Mouse (Mus musculus): ENCODE measurements around the gene Hoxc11. TPM values are rescaled to one million over a fixed set of nuclear protein-coding genes. Genes with fewer than 3 reads are reported as not detected.
A peak's percentile ranks its signal among the peaks of the same experiment; 100 is the strongest.

Hoxc11 gene
- total and polyA plus RNA-seq, 3 experiments = not detected

- no peak overlapping the region for H3K4me2 ChIP-seq (ENCODE audit: insufficient read depth, low read depth, poor library complexity, severe bottlenecking)
- peaks cover 90% of the 10 kb centered on the region for H3K27me3 ChIP-seq (replicated peaks)
- H3K4me1 ChIP-seq (ENCODE audit: control insufficient read depth in 1 of 2, insufficient read depth in 2 of 2) = no peaks in the 10 kb centered on the region
- in situ Hi-C loops (cut with MboI; ENCODE audit: low pct_ligation_motif_present, low pct_unique_long_range_greater_than_20kb, low sequenced_read_pairs) (no loop called here), dilution Hi-C loops (cut with MboI; ENCODE audit: extremely low pct_ligation_motif_present, extremely low pct_unique_long_range_greater_than_20kb, low sequenced_read_pairs) (no loop called here)
- H3K79me2 ChIP-seq (replicated peaks; ENCODE audit: control insufficient read depth, extremely low read depth, insufficient read depth, poor library complexity, severe bottlenecking) = no peaks in the 10 kb centered on the region
- DNase-seq (ENCODE audit: extremely low read depth) = no peak
- H3K27ac ChIP-seq (ENCODE audit: insufficient read depth, low read depth) = no peak overlapping the region
- peaks cover 13% of the 10 kb centered on the region for H3K9me3 ChIP-seq (replicated peaks; ENCODE audit: low read length)
- TF ChIP-seq BHLHE40 (IDR thresholded peaks at IDR 0.05; ENCODE audit: low read depth, low read length) (peak; percentile 22; the same call in 1 of the 2 replicates), MYC (IDR thresholded peaks at IDR 0.05; ENCODE audit: low read depth, low read length) (no peak), CHD2 (IDR thresholded peaks at IDR 0.05; ENCODE audit: low read length) (no peak), ZKSCAN1 (IDR thresholded peaks at IDR 0.05; ENCODE audit: borderline replicate concordance, low read depth, low read length) (no peak)
- no peaks in the 10 kb centered on the region for H3K36me3 ChIP-seq (replicated peaks in 1 of 2; ENCODE audit: control insufficient read depth in 1 of 2, insufficient read depth in 1 of 2, low read length in 1 of 2)
- H3K9ac ChIP-seq (ENCODE audit: insufficient read depth, low read depth) = no peak overlapping the region
- H3K4me3 ChIP-seq (replicated peaks in 1 of 3; ENCODE audit: low read depth in 2 of 3, low read length in 2 of 3, poor library complexity in 1 of 3) = no peak overlapping the region
These were observed 33.6 kb upstream of the Hoxc11 start for GRCm38 (mm10) chr15:102920619-102921018.

GRCm38 (mm10) chr15:102921053-102922011, 32.9 kb upstream of the Hoxc11 start, which contains the start of gene Hoxc13:
TSS of gene Hoxc13 (plus strand) at chr15:102921103.
- Histone ChIP-seq H3K36me3 (replicated peaks in 1 of 2; ENCODE audit: control insufficient read depth in 1 of 2, insufficient read depth in 1 of 2, low read length in 1 of 2) (no peaks in the 10 kb centered on the region), H3K4me2 (ENCODE audit: insufficient read depth, low read depth, poor library complexity, severe bottlenecking) (no peak within 1 kb of the TSS), H3K9ac (ENCODE audit: insufficient read depth, low read depth) (no peak within 1 kb of the TSS), H3K27me3 (replicated peaks) (peaks cover 90% of the 10 kb centered on the region), H3K4me1 (ENCODE audit: control insufficient read depth in 1 of 2, insufficient read depth in 2 of 2) (no peaks in the 10 kb centered on the region), H3K27ac (ENCODE audit: insufficient read depth, low read depth) (no peak within 1 kb of the TSS), H3K4me3 (replicated peaks in 1 of 3; ENCODE audit: low read depth in 2 of 3, low read length in 2 of 3, poor library complexity in 1 of 3) (no peak within 1 kb of the TSS), H3K9me3 (replicated peaks; ENCODE audit: low read length) (peaks cover 13% of the 10 kb centered on the region), H3K79me2 (replicated peaks; ENCODE audit: control insufficient read depth, extremely low read depth, insufficient read depth, poor library complexity, severe bottlenecking) (no peaks in the 10 kb centered on the region)
- TF ChIP-seq ELF1 (IDR thresholded peaks at IDR 0.05; ENCODE audit: low read depth, low read length) (no peak), MXI1 (IDR thresholded peaks at IDR 0.05; ENCODE audit: low read depth, low read length) (no peak), MAZ (IDR thresholded peaks at IDR 0.05; ENCODE audit: low read depth, low read length) (no peak), TBP (conservative IDR thresholded peaks at IDR 0.05; ENCODE audit: low read depth, low read length) (no peak), ZMIZ1 (IDR thresholded peaks at IDR 0.05; ENCODE audit: low read depth, low read length) (no peak), KAT2A (IDR thresholded peaks at IDR 0.05; ENCODE audit: insufficient replicate concordance, low read length) (no peak), USF1 (IDR thresholded peaks at IDR 0.05; ENCODE audit: low read depth, low read length) (no peak), E2F4 (IDR thresholded peaks at IDR 0.05; ENCODE audit: insufficient replicate concordance, low read depth, low read length) (no peak)
- no peak for DNase-seq (ENCODE audit: extremely low read depth)
- dilution Hi-C loops (cut with MboI; ENCODE audit: extremely low pct_ligation_motif_present, extremely low pct_unique_long_range_greater_than_20kb, low sequenced_read_pairs) (no loop called here), in situ Hi-C loops (cut with MboI; ENCODE audit: low pct_ligation_motif_present, low pct_unique_long_range_greater_than_20kb, low sequenced_read_pairs) (no loop called here)
